Mouse (Mus musculus) spleen, adult 2 months (tissue): Measurements from ENCODE around the gene Hist1h2ac.

ENCODE experiments used
- CTCF ChIP-seq: fragments of 200-500 bp; IDR thresholded peaks from 2 replicates; pipeline ENCODE4 v1.5.1; 2011; ENCODE audit warnings: mild to moderate bottlenecking, inconsistent platforms; ENCODE audit not compliant: insufficient read depth, insufficient read length, insufficient replicate concordance; ENCODE audit errors: extremely low read depth
- POLR2A ChIP-seq: fragments of 200-500 bp; IDR thresholded peaks from 2 replicates; pipeline ENCODE4 v1.6.1; 2011; ENCODE audit warnings: low read depth, low read length, inconsistent platforms

- TF ChIP-seq CTCF: no peak
- TF ChIP-seq POLR2A: no peak
Observed at GRCm38 (mm10) chr13:23702220-23702619, 18.5 kb upstream of the Hist1h2ac start.
